Mouse (Mus musculus) ES-E14 (cell line): ENCODE results near the gene Spout1.

ENCODE experiments used
- CHD2 ChIP-seq: IDR thresholded peaks from 2 replicates; pipeline ENCODE4 v1.6.1; 2014; ENCODE audit warnings: mild to moderate bottlenecking, low read depth, low read length, inconsistent platforms
- HCFC1 ChIP-seq: IDR thresholded peaks from 2 replicates; pipeline ENCODE4 v1.6.1; 2012; ENCODE audit warnings: low read length, inconsistent platforms, borderline replicate concordance; ENCODE audit not compliant: insufficient read depth
- ZC3H11A ChIP-seq: IDR thresholded peaks from 2 replicates; pipeline ENCODE4 v1.6.1; 2012; ENCODE audit warnings: low read depth, mild to moderate bottlenecking, inconsistent platforms, low read length, borderline replicate concordance

- TF ChIP-seq CHD2 = no peak
- no peak for TF ChIP-seq HCFC1
- no peak for TF ChIP-seq ZC3H11A
Measured at GRCm38 (mm10) chr2:30171997-30172382, 6.3 kb downstream of the Spout1 start.
